Mouse (Mus musculus) spleen, postnatal 10 days (tissue): ENCODE data around the gene Zc3h7b.

ENCODE experiments used
- DNase-seq, 2 experiments: peaks; one replicate each; pipeline ENCODE4 v3.0.0; 2021 to 2022; ENCODE audit warnings: low spot score in 2 of 2

The Zc3h7b gene

GRCm38 (mm10) chr15:81845033-81845625 is 100.3 kb downstream of the Zc3h7b start:
- DNase-seq: no peak

DNA sequence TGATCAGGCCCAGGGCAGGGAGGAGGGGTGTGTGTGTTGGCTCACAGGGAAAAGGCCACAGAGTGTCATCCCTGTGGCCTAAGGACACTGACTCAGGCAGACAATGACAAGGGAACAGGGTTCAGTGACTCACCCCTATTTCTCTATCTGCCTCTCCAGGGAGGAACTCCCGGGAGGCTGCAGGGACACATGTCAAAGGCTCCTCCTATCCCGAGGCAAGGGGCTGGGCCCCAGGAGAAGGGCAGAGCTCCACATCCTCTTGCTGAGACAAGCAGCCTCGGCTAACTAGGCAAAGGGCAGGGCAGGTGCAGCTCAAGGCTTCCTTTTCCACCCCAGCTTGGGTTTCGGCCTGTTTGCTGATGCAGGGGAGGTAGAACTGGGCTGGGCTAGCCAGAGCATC is 100.9 kb downstream of the Zc3h7b start:
- DNase-seq: no peak
